Mouse (Mus musculus): ENCODE measurements at regions not wholly inside any gene's neighbourhood (a gene's known extent, or its start where the extent isn't known, plus 50 kb on each side); places are given as distances from the start of the nearest gene placed in this dataset.

GRCm38 (mm10) chr3:70783142-70783541 is 775.7 kb downstream of the Otol1 start:
- Histone ChIP-seq H3K27ac (no peak overlapping the region), H3K4me3 (no peak overlapping the region), H3K4me1 (peaks cover 6% of the 10 kb centered on the region), H3K36me3 (no peaks in the 10 kb centered on the region), H3K9me3 (replicated peaks) (no peaks in the 10 kb centered on the region), H3K27me3 (ENCODE audit: low read depth, poor library complexity, severe bottlenecking) (no peaks in the 10 kb centered on the region)
- 73% methylated on average over 4 of the region's 4 CpGs for WGBS
- peak; percentile 33 for DNase-seq (ENCODE audit: low spot score)

GRCm38 (mm10) chr3:70802230-70802629 is 794.8 kb downstream of the Otol1 start:
- WGBS: 87% methylated on average over 4 of the region's 4 CpGs
- DNase-seq (ENCODE audit: low spot score): no peak

GRCm38 (mm10) chr3:70803411-70803810 is 796.0 kb downstream of the Otol1 start:
- DNase-seq (ENCODE audit: low spot score): no peak
- Histone ChIP-seq H3K4me1 (no peaks in the 10 kb centered on the region), H3K9me3 (replicated peaks) (no peaks in the 10 kb centered on the region), H3K36me3 (no peaks in the 10 kb centered on the region), H3K4me3 (no peak overlapping the region), H3K27me3 (ENCODE audit: low read depth, poor library complexity, severe bottlenecking) (no peaks in the 10 kb centered on the region), H3K27ac (no peak overlapping the region)
- WGBS: 85% methylated on average over 4 of the region's 4 CpGs

More at GRCm38 (mm10) chr3:70802230-70802629, 794.8 kb downstream of the Otol1 start:
- Histone ChIP-seq H3K27ac (no peak overlapping the region), H3K27me3 (ENCODE audit: low read depth, poor library complexity, severe bottlenecking) (no peaks in the 10 kb centered on the region), H3K36me3 (no peaks in the 10 kb centered on the region), H3K4me3 (no peak overlapping the region), H3K9me3 (replicated peaks) (no peaks in the 10 kb centered on the region), H3K4me1 (no peaks in the 10 kb centered on the region)

GRCm38 (mm10) chr3:70803885-70804284 is 796.5 kb downstream of the Otol1 start:
- H3K4me1 ChIP-seq: no peaks in the 10 kb centered on the region
- WGBS: 74% methylated on average over 2 of the region's 2 CpGs
- no peaks in the 10 kb centered on the region for H3K27me3 ChIP-seq (ENCODE audit: low read depth, poor library complexity, severe bottlenecking)
- H3K27ac ChIP-seq: no peak overlapping the region
- no peaks in the 10 kb centered on the region for H3K36me3 ChIP-seq
- no peaks in the 10 kb centered on the region for H3K9me3 ChIP-seq (replicated peaks)
- DNase-seq (ENCODE audit: low spot score): no peak
- H3K4me3 ChIP-seq: no peak overlapping the region

GRCm38 (mm10) chr3:70807170-70807569 is 799.8 kb downstream of the Otol1 start:
- DNase-seq (ENCODE audit: low spot score): no peak
- H3K27me3 ChIP-seq (ENCODE audit: low read depth, poor library complexity, severe bottlenecking): no peaks in the 10 kb centered on the region
- H3K4me1 ChIP-seq: no peaks in the 10 kb centered on the region
- no peaks in the 10 kb centered on the region for H3K36me3 ChIP-seq
- no peaks in the 10 kb centered on the region for H3K9me3 ChIP-seq (replicated peaks)
- no peak overlapping the region for H3K4me3 ChIP-seq
- 84% methylated on average over 3 of the region's 3 CpGs for WGBS
- no peak overlapping the region for H3K27ac ChIP-seq

Measured in limb, embryonic 10.5 days (tissue).